Mouse (Mus musculus): ENCODE results near the gene Hist1h4b. TPM values are rescaled to one million over a fixed set of nuclear protein-coding genes. Genes with fewer than 3 reads are reported as not detected.
"Not testable (repeated sequence)": the region's sequence is repeated elsewhere in the genome, so short reads cannot be mapped to it uniquely, and the experiment has no call there.

Hist1h4b gene
- total and polyA plus RNA-seq, 2 experiments = 63.4 TPM; not detected in 1

DNA sequence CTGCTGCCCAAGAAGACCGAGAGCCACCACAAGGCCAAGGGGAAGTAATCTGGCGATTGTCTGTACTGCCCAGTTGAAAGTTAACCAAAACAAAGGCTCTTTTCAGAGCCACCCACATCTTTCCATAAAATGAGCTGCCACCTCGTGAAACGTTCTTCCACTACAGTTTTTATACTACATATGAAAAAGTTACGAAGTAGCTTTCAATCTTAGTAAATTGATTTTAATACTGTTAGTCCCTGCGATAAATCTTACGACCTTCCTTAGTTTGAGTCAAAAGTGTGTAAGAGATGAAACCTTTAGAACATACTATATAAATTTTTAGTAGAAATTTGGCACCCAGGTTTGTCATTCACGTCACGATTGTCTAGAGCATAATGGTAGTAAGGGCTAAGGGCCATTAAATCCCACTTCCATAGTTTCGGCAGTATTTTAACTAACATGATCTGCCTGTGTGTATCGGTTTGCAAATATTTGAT, 5.3 kb upstream of the Hist1h4b start:
- no peak for TF ChIP-seq POLR2A (IDR thresholded peaks at IDR 0.05; ENCODE audit: extremely low read depth, insufficient read depth, low read length)
- DNase-seq (ENCODE audit: extremely low read depth, low read depth, low spot score) = no peak
- 4% methylated on average over 11 of the region's 11 CpGs for WGBS
- Histone ChIP-seq H3K27me3 (ENCODE audit: control insufficient read depth, insufficient read depth, low read length) (no peaks in the 10 kb centered on the region), H3K4me1 (ENCODE audit: control insufficient read depth, insufficient read depth, low read length) (peaks cover 4% of the 10 kb centered on the region), H3K27ac (replicated peaks; ENCODE audit: insufficient read depth, low read depth, low read length) (peak overlapping the region; percentile 67; the same call in 1 of the 2 replicates), H3K36me3 (ENCODE audit: control insufficient read depth, insufficient read depth, low read length) (no peaks in the 10 kb centered on the region), H3K4me3 (ENCODE audit: insufficient read depth, low read depth, low read length) (peak overlapping the region; percentile 34; the same call in 1 of the 2 replicates), H3K79me2 (ENCODE audit: control insufficient read depth, insufficient read depth, low read length) (no peaks in the 10 kb centered on the region), H3K9ac (ENCODE audit: low read depth, low read length) (0 out of 2 replicates have a peak overlapping the region, but pooled peaks have one; percentile 41)

DNA sequence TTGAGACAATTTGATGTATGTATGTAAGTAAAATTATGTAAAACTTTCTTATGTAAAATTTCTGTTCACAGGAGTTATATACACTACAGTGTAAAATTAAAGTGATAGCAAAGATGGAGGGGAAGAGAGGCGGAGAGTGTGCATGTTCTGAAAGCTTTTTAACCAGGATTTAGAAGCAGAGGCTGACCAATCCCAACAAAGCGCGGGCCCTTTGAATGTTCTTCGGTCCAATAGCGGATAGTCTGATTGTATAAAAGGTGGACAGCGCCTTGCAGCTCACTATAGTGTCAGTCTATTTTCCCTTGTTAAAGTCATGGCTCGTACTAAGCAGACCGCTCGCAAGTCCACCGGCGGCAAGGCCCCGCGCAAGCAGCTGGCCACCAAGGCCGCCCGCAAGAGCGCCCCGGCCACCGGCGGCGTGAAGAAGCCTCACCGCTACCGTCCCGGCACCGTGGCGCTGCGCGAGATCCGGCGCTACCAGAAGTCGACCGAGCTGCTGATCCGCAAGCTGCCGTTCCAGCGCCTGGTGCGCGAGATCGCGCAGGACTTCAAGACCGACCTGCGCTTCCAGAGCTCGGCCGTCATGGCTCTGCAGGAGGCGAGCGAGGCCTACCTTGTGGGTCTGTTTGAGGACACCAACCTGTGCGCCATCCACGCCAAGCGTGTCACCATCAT, 4.6 kb upstream of the Hist1h4b start, which contains the start of gene Hist1h3b:
Gene Hist1h3b (plus strand): TSS at position 201 of the 675 bp plus-strand sequence.
- WGBS = 3% methylated on average over 20 of the region's 47 CpGs
- peak; percentile 86 for DNase-seq (ENCODE audit: extremely low read depth, low read depth, low spot score)
- Histone ChIP-seq H3K9ac (ENCODE audit: low read depth, low read length) (peak within 1 kb of the TSS; percentile 77), H3K27ac (replicated peaks; ENCODE audit: insufficient read depth, low read depth, low read length) (peak within 1 kb of the TSS; percentile 96), H3K4me3 (ENCODE audit: insufficient read depth, low read depth, low read length) (peak within 1 kb of the TSS; percentile 67; the same call in 1 of the 2 replicates)
- not testable (repeated sequence) for H3K79me2 ChIP-seq (ENCODE audit: control insufficient read depth, insufficient read depth, low read length); H3K36me3 ChIP-seq (ENCODE audit: control insufficient read depth, insufficient read depth, low read length); H3K27me3 ChIP-seq (ENCODE audit: control insufficient read depth, insufficient read depth, low read length); H3K4me1 ChIP-seq (ENCODE audit: control insufficient read depth, insufficient read depth, low read length)

GRCm38 (mm10) chr13:23752742-23753172, 4.1 kb upstream of the Hist1h4b start:
- WGBS = 15% methylated on average over 6 of the region's 6 CpGs
- Histone ChIP-seq H3K9ac (ENCODE audit: low read depth, low read length) (no peak overlapping the region), H3K4me3 (ENCODE audit: insufficient read depth, low read depth, low read length) (no peak overlapping the region), H3K27me3 (ENCODE audit: control insufficient read depth, insufficient read depth, low read length) (no peaks in the 10 kb centered on the region), H3K79me2 (ENCODE audit: control insufficient read depth, insufficient read depth, low read length) (no peaks in the 10 kb centered on the region), H3K36me3 (ENCODE audit: control insufficient read depth, insufficient read depth, low read length) (no peaks in the 10 kb centered on the region), H3K27ac (replicated peaks; ENCODE audit: insufficient read depth, low read depth, low read length) (no peak overlapping the region), H3K4me1 (ENCODE audit: control insufficient read depth, insufficient read depth, low read length) (peaks cover 4% of the 10 kb centered on the region)
- no peak for DNase-seq (ENCODE audit: extremely low read depth, low read depth, low spot score)
- TF ChIP-seq POLR2A (IDR thresholded peaks at IDR 0.05; ENCODE audit: extremely low read depth, insufficient read depth, low read length) = no peak
- TF ChIP-seq CTCF (IDR thresholded peaks at IDR 0.05; ENCODE audit: low read depth, low read length) = no peak

DNA sequence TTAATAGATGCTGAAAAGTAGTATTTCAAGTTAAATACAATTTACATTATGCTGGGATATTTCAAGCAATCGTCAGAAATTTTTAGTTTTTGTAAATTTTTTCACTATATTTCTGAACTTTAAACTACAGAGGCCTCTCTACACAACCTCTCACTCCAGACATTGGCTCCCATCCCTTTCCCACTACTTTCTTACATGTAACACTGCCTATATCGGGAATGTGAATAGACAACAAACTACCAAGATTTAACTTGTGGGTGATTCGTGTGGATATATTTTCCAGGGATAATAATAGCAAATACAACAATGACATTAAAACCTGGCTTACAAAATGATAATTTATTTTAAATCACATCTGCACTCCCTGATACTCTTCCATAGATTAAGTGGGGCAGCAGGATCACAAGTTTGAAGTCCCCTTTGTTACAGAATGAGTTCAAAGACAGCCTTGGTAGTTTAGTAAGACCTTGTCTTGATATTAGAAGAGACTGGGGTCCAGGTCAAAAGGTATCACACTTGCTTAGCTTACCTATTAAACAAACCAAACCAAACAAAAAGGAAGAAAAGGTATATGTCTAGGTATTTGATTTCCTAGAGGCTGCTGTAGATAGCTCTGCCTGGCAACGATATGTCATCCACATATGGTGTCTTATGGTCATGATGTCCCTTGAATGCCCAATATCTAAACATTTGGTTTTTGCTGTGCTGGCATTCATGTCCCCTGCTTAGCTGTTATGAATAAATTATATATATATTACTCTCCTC, 3.3 kb upstream of the Hist1h4b start:
- Histone ChIP-seq H3K36me3 (ENCODE audit: control insufficient read depth, insufficient read depth, low read length) (no peaks in the 10 kb centered on the region), H3K4me1 (ENCODE audit: control insufficient read depth, insufficient read depth, low read length) (peaks cover 4% of the 10 kb centered on the region), H3K4me3 (ENCODE audit: insufficient read depth, low read depth, low read length) (no peak overlapping the region), H3K27ac (replicated peaks; ENCODE audit: insufficient read depth, low read depth, low read length) (no peak overlapping the region), H3K9ac (ENCODE audit: low read depth, low read length) (no peak overlapping the region), H3K79me2 (ENCODE audit: control insufficient read depth, insufficient read depth, low read length) (no peaks in the 10 kb centered on the region), H3K27me3 (ENCODE audit: control insufficient read depth, insufficient read depth, low read length) (no peaks in the 10 kb centered on the region)
- no peak for DNase-seq (ENCODE audit: extremely low read depth, low read depth, low spot score)
- 66% methylated on average over 4 of the region's 4 CpGs for WGBS
- TF ChIP-seq POLR2A (IDR thresholded peaks at IDR 0.05; ENCODE audit: extremely low read depth, insufficient read depth, low read length) (no peak), CTCF (IDR thresholded peaks at IDR 0.05; ENCODE audit: low read depth, low read length) (no peak)

DNA sequence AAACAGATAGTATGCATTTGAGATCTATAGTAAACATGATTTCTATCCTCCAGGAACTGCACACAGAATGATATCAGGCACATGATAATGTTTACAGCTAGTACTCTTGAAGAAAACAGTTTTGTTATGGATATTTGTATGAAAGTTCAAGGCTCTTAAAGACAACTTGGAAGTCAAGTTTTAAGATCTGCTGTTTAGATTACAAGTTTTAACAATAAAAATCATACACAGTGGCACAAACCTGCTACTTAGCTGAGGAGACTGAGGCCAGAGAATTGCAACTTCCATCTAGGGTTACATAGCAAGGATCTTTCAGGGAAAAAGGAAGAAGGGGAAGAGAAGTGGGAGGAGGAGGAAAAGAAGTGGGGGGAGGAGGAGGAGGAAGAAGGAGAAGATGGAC, 1.8 kb upstream of the Hist1h4b start:
- H3K4me3 ChIP-seq (ENCODE audit: insufficient read depth, low read depth, low read length) = no peak overlapping the region
- no peaks in the 10 kb centered on the region for H3K79me2 ChIP-seq (ENCODE audit: control insufficient read depth, insufficient read depth, low read length)
- no peaks in the 10 kb centered on the region for H3K27me3 ChIP-seq (ENCODE audit: control insufficient read depth, insufficient read depth, low read length)
- H3K36me3 ChIP-seq (ENCODE audit: control insufficient read depth, insufficient read depth, low read length) = no peaks in the 10 kb centered on the region
- TF ChIP-seq POLR2A (IDR thresholded peaks at IDR 0.05; ENCODE audit: extremely low read depth, insufficient read depth, low read length) (no peak), CTCF (IDR thresholded peaks at IDR 0.05; ENCODE audit: low read depth, low read length) (no peak)
- DNase-seq (ENCODE audit: extremely low read depth, low read depth, low spot score) = no peak
- H3K27ac ChIP-seq (replicated peaks; ENCODE audit: insufficient read depth, low read depth, low read length) = no peak overlapping the region
- H3K9ac ChIP-seq (ENCODE audit: low read depth, low read length) = no peak overlapping the region
- H3K4me1 ChIP-seq (ENCODE audit: control insufficient read depth, insufficient read depth, low read length) = peaks cover 4% of the 10 kb centered on the region
